Mouse (Mus musculus) cerebellum, postnatal 10 days (tissue): ENCODE measurements around the gene Tbc1d2b.

ENCODE experiments used
- DNase-seq, 2 experiments: peaks; one replicate each; pipeline ENCODE4 v3.0.0; 2021; ENCODE audit warnings: mixed read lengths in 2 of 2

Gene Tbc1d2b

DNA sequence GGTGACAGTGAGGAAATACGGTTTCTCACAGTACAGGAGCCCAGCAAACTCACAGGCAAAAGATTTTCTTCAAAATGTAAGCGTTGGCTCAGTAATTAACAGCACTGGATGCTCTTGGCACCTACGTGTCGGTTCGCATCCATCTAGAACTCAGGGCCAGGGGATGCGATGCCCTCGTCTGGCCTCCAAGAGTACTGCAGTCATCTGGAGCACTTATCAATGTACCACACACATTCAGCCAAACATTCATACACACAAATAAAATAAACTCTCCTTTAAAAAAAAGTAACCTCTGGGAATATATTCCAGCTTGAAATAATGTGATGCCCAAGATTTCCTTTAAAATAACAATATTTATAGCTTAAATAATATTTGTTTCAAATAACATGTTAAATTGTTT lies 29.0 kb downstream of the Tbc1d2b start:
- DNase-seq, result peak; percentile 41 to 49

DNA sequence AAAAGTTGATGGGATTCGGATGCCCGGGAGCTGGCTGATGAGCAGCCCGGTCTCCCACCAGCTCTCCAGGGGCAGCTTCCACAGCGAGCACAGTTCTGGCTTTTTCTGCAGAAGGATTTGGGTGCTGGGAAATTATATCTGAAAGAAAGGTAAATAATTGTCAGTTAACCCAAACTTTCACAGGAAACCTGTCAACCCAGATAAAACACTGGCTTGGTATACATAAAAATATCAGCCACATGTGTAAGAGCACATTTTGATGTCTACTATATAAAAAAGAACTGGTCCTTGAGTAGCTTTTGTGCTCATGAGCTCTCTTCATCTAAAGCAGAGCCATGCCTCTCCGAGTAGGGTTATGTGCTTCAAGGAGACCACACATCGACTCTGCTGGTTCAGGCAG lies 29.6 kb downstream of the Tbc1d2b start:
- DNase-seq, result no peak

DNA sequence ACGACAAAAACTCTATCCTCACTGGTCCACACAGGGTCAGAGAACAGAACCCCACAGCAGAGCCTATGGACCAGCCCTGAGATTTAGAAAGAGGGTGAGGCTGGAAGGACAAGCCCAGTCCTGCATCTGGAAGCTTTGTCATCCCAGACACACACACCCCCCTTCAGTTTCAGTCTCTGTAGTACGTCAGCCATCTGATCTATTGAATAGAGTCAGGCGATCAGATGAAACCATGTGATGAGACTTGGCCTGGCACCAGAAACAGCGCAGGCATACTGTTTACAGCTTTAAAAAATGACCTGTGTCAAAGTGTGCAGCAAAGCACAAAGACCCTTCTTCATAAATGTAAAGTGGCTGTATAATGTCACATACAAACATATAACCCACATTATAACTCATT lies 30.0 kb downstream of the Tbc1d2b start:
- no peak for DNase-seq

DNA sequence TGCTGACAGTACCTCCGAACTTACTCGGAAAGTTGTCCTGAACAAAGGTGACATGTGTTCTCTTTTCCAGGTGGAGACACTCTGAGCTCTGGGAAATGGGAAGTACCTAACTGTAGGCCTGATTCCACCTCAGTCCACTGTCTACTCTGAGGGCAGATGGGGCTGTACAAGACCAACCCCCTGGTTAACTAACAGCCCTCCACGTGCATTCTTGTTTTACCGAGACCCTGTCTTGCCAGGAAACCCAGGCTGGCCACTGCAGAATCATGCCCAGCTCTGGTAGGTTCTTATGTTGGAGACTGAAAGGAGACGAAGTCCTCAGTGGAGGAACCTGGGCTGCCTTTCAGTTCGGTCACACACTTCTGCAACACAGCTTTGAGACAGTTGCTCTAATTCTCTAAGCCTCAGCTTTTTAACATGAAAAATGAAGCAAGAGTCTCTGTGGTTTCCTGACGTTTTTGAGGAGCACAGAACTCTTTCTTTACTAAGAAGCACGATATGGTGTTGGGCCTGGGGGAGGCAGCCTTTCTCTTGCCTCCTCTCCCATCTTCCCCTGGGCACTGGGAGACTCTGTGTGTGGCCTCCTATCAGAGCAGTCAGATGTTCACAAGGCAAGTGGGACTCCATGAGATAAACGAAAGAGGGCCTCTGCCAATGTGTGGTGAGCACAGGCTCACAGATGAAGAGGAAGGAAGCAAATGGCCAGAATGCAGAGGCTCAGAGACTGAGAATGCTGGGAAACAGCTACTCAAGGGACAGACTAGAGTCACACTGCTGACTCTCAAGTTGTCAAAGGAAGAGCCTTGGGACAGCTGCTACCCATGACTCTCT lies 33.2 kb downstream of the Tbc1d2b start:
- DNase-seq, result no peak

DNA sequence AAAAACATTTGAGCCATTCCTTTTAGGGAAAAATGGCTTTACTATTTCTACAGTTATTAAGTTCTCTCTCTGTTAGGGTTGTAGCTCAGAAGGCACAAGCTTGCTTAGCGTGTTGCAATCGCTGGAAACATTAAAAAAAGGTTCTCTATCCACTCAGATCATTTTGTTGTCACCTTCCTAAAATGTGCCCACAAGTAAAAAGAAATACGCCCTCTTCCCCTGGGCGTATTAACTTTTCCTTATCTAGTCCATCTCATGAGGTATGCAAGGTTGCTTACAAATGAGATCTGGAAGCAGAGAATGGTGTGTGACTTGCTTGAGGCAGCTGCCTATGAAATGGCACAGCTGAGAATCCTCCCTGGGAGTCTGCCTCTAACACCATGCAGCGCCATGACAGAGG lies 33.8 kb downstream of the Tbc1d2b start:
- no peak for DNase-seq

DNA sequence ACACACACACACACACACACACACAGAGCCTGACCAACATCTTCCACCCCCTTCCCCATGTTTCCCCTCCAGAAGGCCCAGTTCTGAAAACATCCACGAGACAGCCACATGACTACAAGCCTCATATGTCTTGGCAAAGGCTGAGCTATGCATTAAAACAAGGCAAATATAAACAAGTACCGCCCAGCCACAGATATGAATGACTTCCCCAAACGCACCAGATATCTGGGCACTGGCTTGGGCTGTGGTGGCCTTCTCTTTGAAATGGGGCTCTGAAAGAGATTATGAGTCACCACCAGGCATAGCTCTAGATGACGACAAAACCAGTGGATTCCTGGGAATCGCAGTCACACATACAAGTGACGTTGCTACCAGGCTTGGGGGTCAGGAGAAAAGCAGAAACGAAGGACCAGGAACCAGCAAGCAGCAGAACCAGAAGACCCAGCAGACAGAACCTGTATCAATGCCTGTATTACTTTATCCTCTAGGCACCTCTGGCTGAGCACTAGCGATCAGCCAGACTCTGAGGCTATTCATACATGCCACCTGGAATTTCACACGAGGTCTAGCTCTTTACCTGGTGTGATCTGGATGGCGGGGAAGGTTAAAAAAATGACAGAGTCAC lies 35.2 kb downstream of the Tbc1d2b start:
- DNase-seq, result no peak

DNA sequence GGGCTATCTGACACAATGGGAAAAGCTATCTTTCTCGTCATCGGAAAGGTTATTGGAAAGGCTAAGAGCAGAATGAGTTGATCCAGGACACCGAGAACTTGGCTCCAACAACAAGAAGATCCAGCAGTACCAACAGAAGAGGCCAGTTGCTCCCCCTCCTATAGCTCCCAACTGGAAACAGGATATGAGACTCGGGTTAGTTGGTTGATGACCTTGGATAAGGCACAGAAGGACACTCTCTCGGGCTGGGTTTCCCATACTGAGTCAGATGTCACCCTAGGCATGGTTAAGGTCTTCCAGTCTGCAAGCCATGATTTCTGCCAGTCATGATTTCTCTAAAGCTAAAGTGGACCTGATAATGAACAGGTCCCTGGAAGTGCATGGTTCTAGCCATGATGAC lies 35.8 kb downstream of the Tbc1d2b start:
- DNase-seq, result no peak

DNA sequence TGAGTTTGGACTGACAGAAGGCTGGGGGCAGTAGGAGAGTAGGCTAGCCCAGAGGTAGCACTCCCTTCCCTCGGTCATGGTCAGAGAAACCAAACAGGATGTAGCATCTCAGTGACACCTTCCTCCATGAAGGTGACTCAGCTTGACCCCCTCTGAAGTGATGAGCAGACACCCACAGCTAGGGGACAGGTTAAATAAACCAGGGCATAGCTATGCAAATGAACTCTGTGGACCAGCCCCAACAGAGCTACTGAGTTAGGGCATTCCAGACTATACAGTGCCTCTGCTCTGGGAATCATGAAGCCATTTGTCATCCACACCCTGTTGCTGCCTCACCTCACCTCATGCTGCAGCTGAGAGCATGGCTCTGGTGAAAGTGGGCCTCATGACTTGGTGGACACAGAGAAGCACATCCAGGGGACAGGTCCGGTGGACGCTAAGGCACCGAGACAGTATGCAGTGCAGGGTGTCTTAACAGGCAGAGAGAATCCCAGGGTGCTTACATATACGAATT lies 36.6 kb downstream of the Tbc1d2b start:
- no peak for DNase-seq

DNA sequence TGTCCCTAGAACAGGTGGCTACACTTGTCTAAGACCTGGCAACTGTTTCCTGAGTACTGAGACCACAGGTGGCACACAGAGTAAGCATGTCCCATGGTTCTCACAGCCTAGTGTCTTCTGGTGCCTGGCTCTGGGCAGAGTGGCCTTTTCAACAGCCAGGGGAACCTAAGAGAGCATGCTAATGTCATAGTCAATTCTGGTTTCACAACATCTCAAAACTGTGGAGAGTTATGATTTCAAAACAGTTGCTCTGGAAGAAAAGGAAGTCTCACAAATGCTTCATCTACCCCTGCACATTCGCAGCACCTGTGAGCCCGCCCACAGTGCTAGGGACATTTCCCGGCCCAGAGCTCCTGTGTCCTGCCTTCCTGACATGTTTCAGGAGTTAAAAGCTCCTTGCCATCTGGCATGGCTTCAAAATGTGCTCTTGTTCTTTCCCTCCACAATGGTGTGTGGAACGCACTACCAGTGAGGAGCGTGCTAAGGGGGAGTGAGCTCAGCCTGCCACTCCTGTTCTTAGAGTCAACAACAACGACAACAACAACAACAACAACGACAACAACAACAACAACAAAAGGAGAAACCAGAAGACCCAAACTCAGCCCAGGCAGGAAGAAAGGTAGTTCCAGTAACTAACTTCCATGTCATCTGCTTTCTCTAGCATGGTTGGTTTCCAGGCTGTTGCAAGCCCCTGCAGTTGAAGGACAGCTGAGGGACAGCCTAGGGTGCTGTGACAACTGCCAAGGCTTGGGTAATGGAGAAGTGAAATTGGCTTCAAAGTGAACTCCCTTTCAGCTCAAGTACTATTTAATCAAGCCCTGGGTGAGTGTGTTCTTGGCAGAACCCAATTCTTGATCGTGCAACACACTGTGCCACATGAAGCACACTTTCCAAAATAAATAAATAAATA lies 37.6 kb downstream of the Tbc1d2b start:
- DNase-seq, result no peak

DNA sequence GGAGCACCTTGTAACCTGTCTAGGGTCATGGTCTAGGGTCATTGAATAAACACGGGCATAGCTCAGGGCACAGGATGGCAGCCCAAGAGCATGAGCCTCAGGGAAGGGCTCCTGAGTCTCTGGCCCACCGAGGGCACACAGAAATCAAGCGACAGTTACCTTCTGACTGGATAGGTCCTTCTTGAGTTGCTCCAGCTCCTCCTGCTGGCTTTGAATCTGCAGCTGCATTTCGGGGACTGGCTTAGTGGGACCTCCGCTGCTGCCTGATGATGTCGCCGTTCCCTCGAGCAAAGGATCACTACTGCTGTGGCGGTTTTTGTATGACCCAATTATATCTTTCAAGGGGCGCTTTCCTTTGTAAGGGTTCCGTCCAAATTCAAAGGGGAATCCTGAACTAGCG lies 43.4 kb downstream of the Tbc1d2b start:
- no peak for DNase-seq

DNA sequence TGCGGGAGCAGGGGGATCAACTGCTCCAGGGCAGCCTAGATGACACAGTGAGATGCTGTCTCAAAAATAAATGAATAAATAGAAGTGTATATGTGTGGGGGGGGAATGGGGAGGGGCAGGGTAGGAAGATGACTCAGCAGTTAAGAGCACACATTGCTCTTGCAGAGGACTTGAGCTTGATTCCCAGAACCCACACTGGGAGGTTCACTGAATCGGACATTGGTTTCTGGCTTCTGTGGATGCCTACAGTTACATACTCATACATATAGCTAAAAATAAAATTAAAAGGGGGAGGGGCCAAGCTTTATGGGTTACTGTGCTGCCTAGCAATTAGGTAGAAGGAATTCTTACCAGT lies 43.9 kb downstream of the Tbc1d2b start:
- DNase-seq, result no peak

DNA sequence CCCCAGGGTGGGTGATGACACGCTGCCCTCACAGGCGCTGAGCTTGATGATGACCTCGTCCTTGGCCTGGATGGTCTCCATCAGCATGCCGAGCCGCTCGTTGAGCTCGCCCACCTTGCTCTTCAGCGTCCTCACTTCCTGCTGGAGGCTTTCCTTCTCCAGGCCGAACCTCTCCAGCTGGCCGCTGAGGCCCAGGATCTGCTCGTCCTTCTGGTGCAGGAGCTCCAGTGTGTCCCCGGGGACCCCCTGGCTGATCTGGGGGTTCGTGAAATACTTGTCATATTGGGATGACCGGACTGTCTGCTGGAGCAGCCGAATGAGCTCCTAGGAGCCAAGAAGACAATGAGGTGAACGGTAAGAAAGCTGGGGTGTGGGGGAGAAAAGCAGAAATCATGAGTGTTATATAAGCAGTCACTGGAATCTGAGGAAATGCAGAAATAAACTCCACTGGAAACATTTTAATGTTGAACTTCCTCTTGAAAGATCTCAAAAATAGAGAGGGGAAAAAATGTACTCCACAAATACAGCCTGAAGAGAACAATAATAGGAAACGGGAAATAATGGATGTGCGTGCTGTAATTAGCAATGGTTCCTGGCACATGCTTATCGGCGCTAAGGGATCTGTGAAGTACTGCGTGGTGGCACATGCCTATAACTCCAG lies 44.4 kb downstream of the Tbc1d2b start:
- no peak for DNase-seq

DNA sequence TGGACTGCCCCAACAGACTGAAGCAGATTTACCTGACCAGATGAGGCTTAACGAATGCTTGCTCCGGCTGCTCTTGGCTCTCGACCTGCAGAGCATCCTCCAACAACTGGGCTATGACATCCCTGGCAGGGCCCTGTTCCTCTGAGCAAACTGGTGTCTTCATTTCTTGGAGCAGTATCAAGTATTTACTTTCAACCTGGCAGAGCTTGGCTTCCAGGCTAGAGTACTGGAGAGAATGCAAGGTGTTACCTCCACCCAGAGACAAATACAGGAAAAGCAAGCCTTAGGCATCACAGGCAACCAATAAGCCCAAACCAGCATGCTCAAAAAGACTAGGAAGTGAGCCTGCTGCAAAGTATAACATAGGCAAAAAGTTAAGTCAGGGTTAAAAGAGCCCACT lies 48.3 kb downstream of the Tbc1d2b start:
- DNase-seq, result no peak

DNA sequence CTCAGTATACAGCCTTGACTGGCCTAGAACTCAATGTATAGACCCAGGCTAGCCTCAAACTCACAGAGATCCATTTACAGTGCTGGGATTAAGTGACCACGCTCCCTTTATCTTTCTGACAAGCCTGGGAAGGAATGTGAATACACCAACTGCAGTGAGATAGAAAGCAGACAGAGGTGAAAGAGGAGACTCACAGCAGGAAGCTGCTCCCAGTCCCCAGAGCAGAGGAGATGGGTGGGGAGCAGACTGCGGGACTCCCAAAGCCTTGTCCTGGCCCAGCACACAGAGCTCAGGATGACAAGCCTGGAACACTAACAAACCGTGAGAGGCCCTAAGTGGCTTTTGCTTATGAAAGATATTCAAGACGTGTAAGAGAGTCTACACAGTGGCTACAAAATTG lies 53.1 kb downstream of the Tbc1d2b start:
- DNase-seq, result no peak

DNA sequence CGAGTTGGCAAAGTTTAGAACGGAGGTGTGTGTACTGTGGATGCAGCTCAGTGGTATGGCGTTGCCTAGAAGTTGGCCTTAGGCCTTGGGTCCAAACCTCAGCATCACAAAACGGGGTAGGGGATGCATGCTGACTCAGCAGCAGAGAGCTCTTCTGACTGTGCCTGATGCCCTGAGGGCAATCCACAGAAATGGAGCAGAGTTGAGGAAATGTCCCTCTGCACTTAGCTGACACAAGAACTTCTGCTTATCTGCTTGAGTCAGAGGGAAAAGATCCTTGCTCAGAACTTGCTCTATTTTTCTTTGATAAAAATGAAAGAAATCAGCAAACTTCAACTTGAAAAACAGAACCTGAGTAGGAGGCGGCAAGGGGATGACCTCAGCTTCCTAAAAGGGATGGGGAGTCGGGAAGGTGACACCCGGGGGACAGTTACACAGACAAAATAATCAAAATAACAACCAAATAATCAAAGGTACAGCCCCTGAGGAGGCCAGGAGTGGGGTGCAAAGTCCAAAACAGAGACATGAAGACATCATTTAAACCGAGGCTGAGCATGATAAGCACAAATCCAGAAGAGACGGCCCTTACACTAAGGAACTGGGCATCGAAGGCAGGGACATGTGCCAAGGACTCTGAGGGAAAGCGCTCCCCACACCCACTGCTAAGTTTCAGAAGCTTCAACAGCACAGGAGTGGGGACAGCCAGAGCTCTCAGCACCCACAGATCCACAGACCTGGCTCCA lies 54.2 kb downstream of the Tbc1d2b start:
- DNase-seq, result no peak

DNA sequence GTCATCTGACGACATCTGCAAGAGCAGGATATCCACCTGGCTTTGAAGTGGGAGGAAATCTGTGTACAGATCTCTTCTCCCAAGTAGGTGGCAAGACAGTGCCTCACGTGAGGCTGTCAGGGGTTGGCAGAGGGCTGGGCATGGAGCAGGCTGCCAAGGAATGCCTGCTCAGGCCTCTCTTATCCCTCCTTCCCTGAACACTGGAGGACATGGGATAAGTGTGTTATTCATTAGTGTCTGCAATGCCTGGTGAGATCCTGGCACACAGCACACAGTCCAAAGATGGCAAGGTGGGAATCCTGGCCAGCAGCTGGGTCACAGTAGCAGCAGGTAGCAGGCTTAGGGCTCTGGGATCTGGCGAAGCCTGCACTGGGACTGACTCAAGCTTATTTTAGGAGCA lies 57.5 kb downstream of the Tbc1d2b start:
- peak; percentile 56 to 68 for DNase-seq

DNA sequence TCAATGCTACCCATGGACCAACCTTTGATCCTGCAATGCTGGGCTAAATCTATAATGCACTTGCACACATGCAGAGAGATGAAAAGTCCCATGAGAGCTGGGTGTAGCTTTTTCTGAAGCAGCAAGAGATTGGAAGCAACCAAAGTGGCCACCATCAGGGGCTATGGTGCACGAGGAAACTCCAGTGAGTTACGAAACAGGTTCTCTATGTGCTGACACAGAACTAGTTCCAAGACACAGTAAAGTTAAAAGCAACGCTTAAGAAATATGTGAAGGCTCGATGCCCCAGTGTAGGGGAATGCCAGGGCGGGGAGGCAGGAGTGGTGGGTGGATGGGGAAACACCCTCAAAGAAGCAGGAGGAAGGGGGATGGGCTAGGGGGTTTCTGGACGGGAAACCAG lies 61.9 kb downstream of the Tbc1d2b start:
- DNase-seq, result no peak

DNA sequence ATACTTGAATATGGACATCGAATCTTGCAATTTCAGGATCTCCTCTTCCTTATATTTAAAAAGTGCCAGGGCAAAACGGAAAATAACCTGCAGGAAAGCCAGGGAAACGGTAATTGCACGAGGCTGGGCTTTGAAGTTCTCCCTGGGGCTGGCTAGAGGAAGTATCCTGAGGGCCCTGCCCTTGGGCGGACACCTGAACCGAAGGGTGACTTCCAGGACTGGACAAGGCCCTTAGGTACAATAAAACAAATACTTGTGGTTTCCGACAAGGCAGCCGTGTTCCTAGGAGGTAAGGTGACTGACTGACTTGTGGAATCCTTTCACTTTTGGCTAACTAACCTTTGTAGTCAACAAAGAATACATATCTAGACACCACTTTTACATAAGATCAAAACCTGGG lies 62.8 kb downstream of the Tbc1d2b start:
- no peak for DNase-seq

DNA sequence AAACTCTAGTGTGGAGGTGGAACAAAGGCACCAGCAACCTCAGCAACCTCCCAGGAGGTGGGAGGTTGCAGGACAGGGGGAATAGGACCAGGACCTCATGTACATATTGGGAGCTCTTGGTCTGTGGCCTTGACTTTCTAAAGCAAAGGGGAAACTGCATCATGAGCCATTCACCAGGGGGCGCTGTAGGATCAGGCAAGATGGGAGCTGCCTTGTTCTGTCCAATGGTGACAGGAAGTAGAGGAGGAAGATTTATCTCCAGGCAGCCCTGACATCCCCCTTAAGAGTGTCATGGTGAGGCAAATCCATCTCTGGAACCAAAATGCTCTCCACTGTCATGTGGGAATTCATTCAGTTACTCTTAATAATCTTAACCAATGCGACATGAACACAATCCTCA lies 64.1 kb downstream of the Tbc1d2b start:
- DNase-seq, result peak; percentile 92 to 94

DNA sequence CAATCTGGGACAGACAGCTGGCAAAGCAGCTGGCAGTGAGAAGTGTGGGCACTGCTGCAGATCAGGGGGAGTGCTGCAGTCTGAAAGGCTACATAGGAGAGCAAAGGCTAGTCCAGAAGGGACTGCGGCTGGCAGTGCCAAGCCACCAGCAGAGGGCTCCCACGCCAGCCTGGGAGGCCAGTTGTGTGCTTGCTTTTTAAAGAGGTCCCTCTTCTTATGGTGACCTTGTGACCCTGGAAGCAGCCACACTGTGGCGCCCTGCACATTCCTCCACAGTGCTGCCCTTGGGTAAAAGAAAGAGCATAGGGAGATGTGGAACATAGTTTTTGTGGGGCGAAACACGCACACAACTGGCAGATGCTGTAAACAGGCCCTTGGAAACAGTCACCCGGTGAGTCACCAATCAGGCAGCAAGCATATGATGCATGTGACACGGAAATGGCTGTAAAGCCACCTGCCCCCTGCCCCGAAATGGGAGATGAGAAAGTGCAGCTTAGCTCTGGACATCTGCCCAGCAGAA lies 66.1 kb downstream of the Tbc1d2b start:
- DNase-seq, result peak in 1 of 2 experiments; percentile 36

DNA sequence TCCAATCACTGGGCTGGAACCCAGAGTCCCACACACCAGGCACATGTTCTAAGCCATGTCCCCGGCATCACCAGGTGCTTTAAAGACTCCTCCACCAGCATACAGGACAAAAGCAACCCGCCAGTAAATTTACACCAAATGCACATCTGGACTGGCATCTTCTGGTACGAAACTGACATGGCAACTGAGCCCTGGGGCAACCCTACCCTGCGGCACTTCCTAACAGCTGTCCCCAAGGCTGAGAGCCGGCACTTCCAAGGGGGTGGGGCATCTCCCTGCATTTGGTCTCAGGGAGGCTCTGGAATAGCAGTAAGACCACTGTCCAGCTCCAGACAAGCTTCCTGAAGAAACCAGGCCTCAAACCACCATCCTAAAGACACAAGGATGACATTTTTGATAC lies 67.4 kb downstream of the Tbc1d2b start:
- no peak for DNase-seq

DNA sequence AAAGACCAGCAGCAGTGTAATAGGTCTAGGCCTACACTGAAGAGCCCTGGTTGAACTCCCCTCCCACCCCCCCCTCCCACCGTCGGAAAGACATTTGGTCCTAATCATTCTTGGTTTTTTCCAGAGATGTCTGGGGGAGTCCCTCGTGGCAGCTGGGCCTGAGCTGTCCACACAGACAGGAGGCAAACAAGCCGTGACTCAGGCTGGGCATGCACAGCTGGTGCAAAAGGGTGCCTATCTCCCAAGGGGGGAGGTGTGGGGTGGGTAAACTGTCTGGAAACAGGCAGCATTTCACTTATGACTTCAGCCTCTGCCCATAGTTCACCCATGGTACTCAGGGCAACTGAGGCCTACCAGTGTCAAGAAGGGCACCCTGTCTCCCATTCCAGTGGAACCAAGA lies 69.1 kb downstream of the Tbc1d2b start:
- no peak for DNase-seq
